Mouse (Mus musculus): ENCODE data around the gene Hibch. TPM values are rescaled to one million over a fixed set of nuclear protein-coding genes. Genes with fewer than 3 reads are reported as not detected.
"Not testable (repeated sequence)": the region's sequence is repeated elsewhere in the genome, so short reads cannot be mapped to it uniquely, and the experiment has no call there.

The Hibch gene
- polyA plus RNA-seq, 1 experiment from 2014 or later, result 22.3 TPM

DNA sequence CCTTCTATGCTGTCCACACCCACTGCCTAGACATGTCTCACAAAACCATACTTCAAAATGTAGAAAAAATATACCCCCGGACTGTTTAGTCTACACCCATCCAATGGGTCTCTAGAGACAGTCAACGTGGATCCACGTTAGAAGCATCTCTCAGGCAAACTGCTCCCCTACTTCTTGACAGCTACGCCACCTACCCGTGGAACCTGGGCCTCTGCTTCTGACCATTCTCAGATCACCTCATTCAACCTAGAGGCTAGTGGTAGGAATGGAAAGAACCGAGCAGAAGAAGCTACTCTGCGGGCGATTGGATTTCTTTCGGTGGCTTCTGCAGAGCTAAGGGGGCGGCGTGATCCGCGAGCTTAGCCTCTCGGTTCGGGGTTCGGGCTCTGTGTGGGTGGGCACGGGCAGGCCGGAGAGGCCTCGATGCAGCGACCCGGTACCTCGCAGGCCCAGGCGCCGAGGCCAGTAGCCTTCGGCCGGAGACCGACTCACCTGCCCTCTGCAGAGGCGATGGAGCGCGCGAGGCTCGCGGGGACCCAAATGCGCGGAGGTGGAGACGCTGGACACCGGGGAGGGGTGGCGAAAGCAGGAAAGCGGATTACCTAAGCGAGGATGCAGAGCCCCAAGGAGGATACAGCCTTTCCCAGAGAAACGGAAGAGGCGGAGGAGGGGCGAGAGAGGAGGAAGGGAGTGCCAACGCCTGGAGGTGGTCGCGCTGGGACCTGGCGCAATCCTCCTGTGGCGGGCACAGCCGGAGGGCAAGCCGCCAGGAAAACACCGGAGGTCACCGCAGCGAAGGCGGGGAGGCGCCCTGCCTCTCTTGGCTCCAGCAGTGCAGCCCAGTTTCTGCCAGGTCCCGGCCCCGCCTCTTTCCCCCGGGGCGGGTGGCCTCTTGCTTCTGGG lies 27.6 kb upstream of the Hibch start, which contains the start of gene Inpp1:
Inpp1 (minus strand) TSS at position 779 of the 903 bp plus-strand sequence.
- ATAC-seq (ENCODE audit: insufficient read depth, low FRiP score, low read depth), result peak; percentile 87
- Histone ChIP-seq H3K36me3 (no peaks in the 10 kb centered on the region), H3K9ac (peak within 1 kb of the TSS; percentile 59), H3K27ac (peak within 1 kb of the TSS; percentile 75), H3K27me3 (replicated peaks) (no peaks in the 10 kb centered on the region), H3K4me1 (peaks cover 4% of the 10 kb centered on the region; the same call in 1 of the 2 replicates), H3K4me2 (peak within 1 kb of the TSS; percentile 79), H3K9me3 (no peaks in the 10 kb centered on the region), H3K4me3 (replicated peaks) (peak within 1 kb of the TSS; percentile 64)
- whole genome bisulfite sequencing, result 1% methylated on average over 57 of the region's 59 CpGs

DNA sequence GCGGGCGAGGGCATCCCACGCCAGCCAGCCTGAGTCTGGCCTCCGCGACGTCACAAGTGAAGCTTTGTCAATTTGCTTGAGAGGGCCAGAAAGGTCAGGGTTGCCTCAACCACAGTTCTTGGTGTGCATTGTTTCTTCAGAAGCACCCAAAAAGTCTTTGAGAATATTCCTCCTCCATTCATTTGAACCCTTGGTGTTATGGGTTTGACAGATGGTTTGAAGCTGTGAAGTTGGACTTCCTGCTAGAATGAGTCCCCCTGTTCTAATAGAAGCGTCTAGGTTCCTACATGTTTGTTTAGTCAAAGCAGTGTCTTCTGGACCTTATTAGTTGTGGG lies 26.9 kb upstream of the Hibch start:
- 3% methylated on average over 7 of the region's 7 CpGs for WGBS

DNA sequence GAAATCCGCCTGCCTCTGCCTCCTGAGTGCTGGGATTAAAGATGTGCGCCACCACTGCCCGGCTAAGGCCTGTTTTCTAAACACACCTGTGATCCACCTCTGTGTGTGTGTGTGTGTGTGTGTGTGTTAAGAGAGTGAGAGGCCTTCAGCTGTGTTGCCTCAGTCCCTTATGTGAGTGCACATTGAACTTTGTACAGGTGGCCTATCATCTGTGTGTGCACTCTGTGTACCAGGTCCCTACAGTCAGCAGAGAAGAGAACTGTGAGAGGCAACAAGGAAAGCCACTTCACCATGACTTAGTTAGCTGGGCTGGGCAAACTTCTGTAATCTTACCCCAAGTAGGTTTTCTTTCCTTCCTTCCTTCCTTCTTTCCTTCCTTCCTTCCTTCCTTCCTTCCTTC lies 5.6 kb upstream of the Hibch start:
- H3K4me2 ChIP-seq, result no peak overlapping the region
- no peaks in the 10 kb centered on the region for H3K9me3 ChIP-seq
- H3K27ac ChIP-seq, result no peak overlapping the region
- H3K4me1 ChIP-seq, result no peaks in the 10 kb centered on the region
- no peaks in the 10 kb centered on the region for H3K36me3 ChIP-seq
- WGBS, result 96% methylated on average over 3 of the region's 3 CpGs
- ATAC-seq (ENCODE audit: insufficient read depth, low FRiP score, low read depth), result no peak
- H3K27me3 ChIP-seq (replicated peaks), result no peaks in the 10 kb centered on the region
- no peak overlapping the region for H3K9ac ChIP-seq
- H3K4me3 ChIP-seq (replicated peaks), result no peak overlapping the region

More for the DNA sequence above, 26.9 kb upstream of the Hibch start:
- peak overlapping the region; percentile 75; the same call in 1 of the 2 replicates for H3K27ac ChIP-seq
- H3K4me3 ChIP-seq (replicated peaks), result peak overlapping the region; percentile 64
- ATAC-seq (ENCODE audit: insufficient read depth, low FRiP score, low read depth), result no peak
- peak overlapping the region; percentile 59 for H3K9ac ChIP-seq
- H3K36me3 ChIP-seq, result no peaks in the 10 kb centered on the region
- H3K9me3 ChIP-seq, result no peaks in the 10 kb centered on the region
- peak overlapping the region; percentile 79 for H3K4me2 ChIP-seq
- H3K4me1 ChIP-seq, result peaks cover 4% of the 10 kb centered on the region; the same call in 1 of the 2 replicates
- no peaks in the 10 kb centered on the region for H3K27me3 ChIP-seq (replicated peaks)

DNA sequence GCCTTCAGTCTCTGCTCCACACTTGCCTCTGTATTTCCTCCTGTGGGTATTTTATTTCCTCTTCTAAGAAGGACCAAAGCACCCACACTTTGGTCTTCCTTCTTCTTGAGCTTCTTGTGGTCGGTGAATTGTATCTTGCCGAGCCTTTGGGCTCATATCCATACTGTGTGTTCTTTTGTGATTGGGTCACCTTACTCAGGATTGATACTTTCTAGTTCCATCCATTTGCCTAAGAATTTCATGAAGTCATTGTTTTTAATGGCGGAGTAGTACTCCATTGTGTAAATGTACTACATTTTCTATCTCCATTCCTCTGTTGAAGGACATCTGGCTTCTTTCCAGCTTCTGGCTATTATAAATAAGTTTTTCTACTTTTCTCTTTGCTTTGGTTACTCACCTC lies 375 bp upstream of the Hibch start:
- Histone ChIP-seq H3K4me3 (replicated peaks) (peak overlapping the region; percentile 69; the same call in 1 of the 2 replicates), H3K9me3 (no peaks in the 10 kb centered on the region), H3K27me3 (replicated peaks) (no peaks in the 10 kb centered on the region), H3K9ac (no peak overlapping the region), H3K4me2 (peak overlapping the region; percentile 70), H3K36me3 (no peaks in the 10 kb centered on the region), H3K27ac (peak overlapping the region; percentile 49; the same call in 1 of the 2 replicates), H3K4me1 (no peaks in the 10 kb centered on the region; the same call in 1 of the 2 replicates)
- WGBS, result 17% methylated on average over 3 of the region's 3 CpGs
- ATAC-seq (ENCODE audit: insufficient read depth, low FRiP score, low read depth), result no peak

DNA sequence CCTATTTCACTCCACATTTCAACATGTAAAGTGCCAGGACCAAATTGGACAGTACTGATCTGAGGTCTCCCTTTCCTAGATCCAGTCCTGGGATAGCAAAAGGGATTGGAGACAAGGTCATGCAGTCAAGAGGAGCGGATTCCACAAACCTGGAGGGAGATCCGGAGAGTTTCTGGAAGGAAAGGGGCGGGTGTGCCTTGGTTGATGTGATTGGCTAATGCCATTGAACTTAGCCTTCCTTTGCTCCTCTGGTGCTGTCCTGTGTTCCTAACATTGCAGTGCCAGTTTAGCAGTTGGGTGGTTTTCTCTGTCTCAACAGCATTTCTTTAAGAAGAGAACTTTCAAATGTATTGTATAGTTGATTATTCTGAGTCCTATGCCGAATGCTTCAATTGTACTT lies 1.8 kb downstream of the Hibch start:
- H3K4me3 ChIP-seq (replicated peaks), result no peak overlapping the region
- ATAC-seq (ENCODE audit: insufficient read depth, low FRiP score, low read depth), result no peak
- H3K27ac ChIP-seq, result no peak overlapping the region
- H3K36me3 ChIP-seq, result no peaks in the 10 kb centered on the region
- no peak overlapping the region for H3K9ac ChIP-seq
- H3K9me3 ChIP-seq, result no peaks in the 10 kb centered on the region
- no peak overlapping the region for H3K4me2 ChIP-seq
- WGBS, result 81% methylated on average over 4 of the region's 4 CpGs
- H3K27me3 ChIP-seq (replicated peaks), result no peaks in the 10 kb centered on the region
- H3K4me1 ChIP-seq, result no peaks in the 10 kb centered on the region; the same call in 1 of the 2 replicates

DNA sequence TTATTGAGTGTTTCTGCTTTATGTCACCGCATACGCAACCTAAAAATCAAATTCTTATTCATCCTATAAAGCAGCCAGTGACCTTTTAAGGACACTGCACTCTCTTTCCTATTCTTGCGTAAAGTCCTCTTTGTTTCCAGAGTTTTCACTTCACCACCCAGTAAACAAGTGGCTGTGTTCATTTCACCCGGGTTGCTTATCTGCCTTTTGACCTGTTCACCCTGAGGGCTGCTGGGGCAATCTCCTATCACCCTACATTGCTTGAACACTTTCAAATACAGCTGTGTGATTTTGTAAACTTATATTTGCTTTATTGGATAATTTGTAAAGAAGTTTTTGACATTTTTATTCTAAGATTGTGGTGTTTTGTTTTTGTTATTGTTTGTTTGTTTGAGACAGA lies 4.7 kb downstream of the Hibch start:
- Histone ChIP-seq H3K4me1 (no peaks in the 10 kb centered on the region; the same call in 1 of the 2 replicates), H3K27ac (no peak overlapping the region), H3K27me3 (replicated peaks) (no peaks in the 10 kb centered on the region), H3K9me3 (no peaks in the 10 kb centered on the region), H3K4me3 (replicated peaks) (no peak overlapping the region), H3K36me3 (no peaks in the 10 kb centered on the region), H3K4me2 (no peak overlapping the region), H3K9ac (no peak overlapping the region)
- WGBS, result 69% methylated on average over 4 of the region's 4 CpGs
- ATAC-seq (ENCODE audit: insufficient read depth, low FRiP score, low read depth), result no peak

DNA sequence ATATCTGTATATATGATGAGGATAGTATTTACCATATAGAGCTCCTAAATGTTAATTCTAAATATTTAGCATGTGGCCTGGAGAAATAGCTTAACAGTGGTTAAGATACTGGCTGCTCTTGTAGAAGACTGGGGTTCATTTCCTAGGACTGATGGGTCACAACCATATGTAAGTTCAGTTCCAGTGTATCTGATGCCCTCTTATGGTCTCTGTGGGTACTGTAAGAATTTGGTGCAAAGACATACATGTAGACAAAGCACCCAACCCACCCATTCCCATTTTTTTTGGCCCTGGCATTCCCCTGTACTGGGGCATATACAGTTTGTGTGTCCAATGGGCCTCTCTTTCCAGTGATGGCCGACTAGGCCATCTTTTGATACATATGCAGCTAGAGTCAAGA lies 9.3 kb downstream of the Hibch start:
- not testable (repeated sequence) for H3K27ac ChIP-seq; H3K27me3 ChIP-seq (replicated peaks); H3K4me3 ChIP-seq (replicated peaks); H3K9ac ChIP-seq; H3K36me3 ChIP-seq; H3K4me2 ChIP-seq; H3K9me3 ChIP-seq; H3K4me1 ChIP-seq; ATAC-seq (ENCODE audit: insufficient read depth, low FRiP score, low read depth)
- 62% methylated on average over 1 of the region's 1 CpGs for WGBS

DNA sequence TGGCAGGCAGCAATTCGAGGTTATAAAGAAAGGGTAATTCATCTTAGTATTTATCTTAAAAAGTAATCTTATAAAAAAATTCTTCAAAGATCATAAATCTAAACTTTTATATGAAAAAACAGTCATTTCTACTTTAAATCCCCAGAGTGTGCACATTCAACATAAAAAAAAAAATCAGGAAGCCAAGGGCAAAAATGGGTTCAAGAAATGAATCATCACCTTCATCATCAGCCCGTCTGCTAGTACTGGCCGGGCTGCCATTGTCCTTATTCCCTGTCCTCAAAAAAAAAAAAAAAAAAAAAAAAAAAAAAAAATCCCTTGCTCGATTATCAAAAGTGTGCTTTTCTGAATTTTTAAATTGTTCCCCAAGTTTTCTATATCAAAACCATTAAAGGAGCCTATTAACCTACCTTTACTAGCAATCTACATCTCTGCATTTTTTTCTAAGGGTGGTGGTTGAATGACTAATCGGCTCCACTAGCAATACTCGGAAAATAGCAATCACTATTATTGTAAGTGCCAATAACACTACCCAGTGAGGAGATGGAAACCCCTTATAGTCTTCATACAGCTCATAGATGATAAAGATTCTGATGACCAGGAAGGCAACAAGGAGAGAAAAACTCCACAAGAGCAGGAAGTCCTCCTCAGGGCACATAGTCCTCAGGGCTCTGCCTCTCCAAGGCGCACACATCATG lies 11.3 kb downstream of the Hibch start:
- no peak for ATAC-seq (ENCODE audit: insufficient read depth, low FRiP score, low read depth)
- no peak overlapping the region for H3K4me3 ChIP-seq (replicated peaks)
- 85% methylated on average over 7 of the region's 7 CpGs for WGBS
- no peaks in the 10 kb centered on the region for H3K4me1 ChIP-seq
- H3K9ac ChIP-seq, result no peak overlapping the region
- no peak overlapping the region for H3K4me2 ChIP-seq
- H3K36me3 ChIP-seq, result peaks cover 3% of the 10 kb centered on the region; the same call in 1 of the 2 replicates
- no peaks in the 10 kb centered on the region for H3K27me3 ChIP-seq (replicated peaks)
- H3K27ac ChIP-seq, result no peak overlapping the region
- H3K9me3 ChIP-seq, result no peaks in the 10 kb centered on the region

DNA sequence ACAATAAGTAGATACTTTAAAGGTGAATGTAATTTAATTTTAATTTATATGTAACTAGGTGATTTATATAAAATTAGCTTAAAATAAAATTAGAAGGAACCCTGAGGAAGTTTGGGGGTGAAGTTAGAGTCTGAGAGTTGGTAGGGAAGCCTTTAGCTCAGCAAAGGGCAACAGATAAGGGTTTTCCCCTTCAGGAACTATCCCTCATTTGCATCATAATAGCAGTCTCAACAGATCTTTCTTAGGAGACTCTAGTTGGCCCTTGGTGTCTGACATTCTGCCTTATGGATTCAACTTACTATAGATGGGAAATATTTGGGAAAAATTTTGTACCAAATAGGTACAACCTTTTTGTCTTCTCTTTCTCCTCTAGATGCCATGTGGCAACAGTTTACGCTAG lies 19.5 kb downstream of the Hibch start:
- H3K9me3 ChIP-seq, result no peaks in the 10 kb centered on the region
- H3K9ac ChIP-seq, result no peak overlapping the region
- peaks cover 3% of the 10 kb centered on the region; the same call in 1 of the 2 replicates for H3K36me3 ChIP-seq
- no peaks in the 10 kb centered on the region for H3K4me1 ChIP-seq
- H3K27me3 ChIP-seq (replicated peaks), result no peaks in the 10 kb centered on the region
- no peak overlapping the region for H3K4me2 ChIP-seq
- H3K4me3 ChIP-seq (replicated peaks), result no peak overlapping the region
- no peak for ATAC-seq (ENCODE audit: insufficient read depth, low FRiP score, low read depth)
- whole genome bisulfite sequencing, result 96% methylated on average over 1 of the region's 1 CpGs
- H3K27ac ChIP-seq, result no peak overlapping the region

DNA sequence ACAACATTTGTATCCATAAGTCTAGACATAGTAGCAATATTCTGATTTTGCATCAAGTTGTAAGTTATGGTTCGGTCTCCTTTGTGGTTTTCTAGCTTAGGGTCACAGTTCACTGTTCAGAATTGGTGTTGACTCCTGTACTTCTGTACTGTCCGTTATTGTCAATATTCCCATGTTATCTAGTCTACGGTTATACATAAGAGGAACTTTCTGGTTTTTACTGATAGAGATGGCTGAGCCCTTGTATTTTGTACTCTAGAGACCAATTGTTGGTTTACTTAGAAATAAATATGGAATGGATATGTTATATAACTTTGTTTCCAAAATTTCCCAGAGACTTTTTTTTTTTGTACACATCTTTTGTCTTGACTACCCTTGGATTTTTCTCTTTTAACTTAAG lies 21.3 kb downstream of the Hibch start:
- H3K9ac ChIP-seq, result no peak overlapping the region
- no peaks in the 10 kb centered on the region for H3K4me1 ChIP-seq
- H3K4me3 ChIP-seq (replicated peaks), result no peak overlapping the region
- H3K4me2 ChIP-seq, result no peak overlapping the region
- ATAC-seq (ENCODE audit: insufficient read depth, low FRiP score, low read depth), result no peak
- WGBS, result 84% methylated on average over 3 of the region's 3 CpGs
- H3K27ac ChIP-seq, result no peak overlapping the region
- no peaks in the 10 kb centered on the region for H3K9me3 ChIP-seq
- no peaks in the 10 kb centered on the region for H3K27me3 ChIP-seq (replicated peaks)
- no peaks in the 10 kb centered on the region for H3K36me3 ChIP-seq

DNA sequence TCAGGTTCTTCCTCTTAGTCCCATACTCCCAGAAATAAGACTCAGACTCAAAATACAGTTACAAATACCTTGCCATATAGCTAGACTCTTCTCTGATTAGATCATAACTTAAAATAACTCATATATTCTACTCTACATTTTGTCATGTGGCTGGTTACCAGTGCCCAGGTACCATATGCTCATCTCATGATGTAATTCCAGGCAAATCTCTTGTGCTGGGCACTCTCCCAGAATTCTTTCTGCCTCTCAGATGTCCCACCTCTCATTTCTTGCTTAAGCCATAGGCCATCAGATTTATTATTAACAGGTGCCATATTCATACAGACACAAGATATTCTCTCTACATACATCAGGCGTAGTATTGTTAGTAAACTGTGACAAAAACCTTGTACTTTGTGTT lies 23.1 kb downstream of the Hibch start:
- no peaks in the 10 kb centered on the region for H3K27me3 ChIP-seq (replicated peaks)
- no peak overlapping the region for H3K9ac ChIP-seq
- H3K4me1 ChIP-seq, result no peaks in the 10 kb centered on the region
- no peaks in the 10 kb centered on the region for H3K9me3 ChIP-seq
- WGBS, result 74% methylated on average over 1 of the region's 1 CpGs
- H3K27ac ChIP-seq, result no peak overlapping the region
- H3K36me3 ChIP-seq, result no peaks in the 10 kb centered on the region
- H3K4me2 ChIP-seq, result no peak overlapping the region
- H3K4me3 ChIP-seq (replicated peaks), result no peak overlapping the region
- ATAC-seq (ENCODE audit: insufficient read depth, low FRiP score, low read depth), result no peak

DNA sequence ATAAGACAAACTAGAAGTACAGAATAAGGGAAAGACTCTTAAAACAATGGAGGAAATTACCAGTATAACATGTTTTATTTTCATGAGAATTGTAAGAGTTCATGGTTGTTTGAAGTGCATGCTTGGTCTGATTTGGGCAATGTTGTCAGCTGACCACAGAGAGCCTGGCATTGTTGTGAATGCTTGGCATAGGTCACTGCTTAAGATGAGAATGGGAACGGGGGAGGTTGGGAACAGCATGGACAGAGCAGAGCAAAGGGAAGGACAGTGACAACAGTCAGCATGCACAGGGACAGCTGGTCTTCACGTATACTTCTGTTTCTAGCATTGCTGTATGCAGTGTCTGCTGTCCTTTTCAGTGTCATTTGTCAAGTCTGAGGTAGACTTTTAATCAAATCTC lies 39.5 kb downstream of the Hibch start:
- H3K4me3 ChIP-seq (replicated peaks), result no peak overlapping the region
- no peak overlapping the region for H3K4me2 ChIP-seq
- H3K9me3 ChIP-seq, result no peaks in the 10 kb centered on the region
- no peak overlapping the region for H3K27ac ChIP-seq
- 76% methylated on average over 2 of the region's 2 CpGs for WGBS
- H3K9ac ChIP-seq, result no peak overlapping the region
- no peaks in the 10 kb centered on the region for H3K27me3 ChIP-seq (replicated peaks)
- ATAC-seq (ENCODE audit: insufficient read depth, low FRiP score, low read depth), result no peak
- H3K36me3 ChIP-seq, result no peaks in the 10 kb centered on the region
- no peaks in the 10 kb centered on the region for H3K4me1 ChIP-seq
